Comparison of ENCODE assay signal across 16 mouse cellular contexts in genomic region chr17:70932565-70932964, GRCm38 (mm10).
"Had no signal": no experiment of that assay in that cellular context is flagged by ENCODE, and none has a peak within 500 bp of the region (broad histone marks: within the 10 kb centered on the region; RNA-seq: fewer than 3 reads in every experiment).

No protein-coding gene starts in this region.

- H3K4me3 ChIP-seq: layer of hippocampus, adult 2 months; limb, embryonic 10.5 days; limb, embryonic 13.5 days; liver, embryonic 12.5 days; liver, embryonic 15.5 days; lung, embryonic 15.5 days; midbrain, embryonic 13.5 days had no signal

- H3K9ac ChIP-seq: limb, embryonic 13.5 days; liver, embryonic 12.5 days; liver, embryonic 15.5 days; lung, embryonic 15.5 days; midbrain, embryonic 13.5 days had no signal

- H3K27me3 ChIP-seq: limb, embryonic 13.5 days; liver, embryonic 12.5 days; liver, embryonic 15.5 days; lung, embryonic 15.5 days; midbrain, embryonic 13.5 days had no signal

- DNase-seq: kidney, postnatal 25 days; layer of hippocampus, adult 9-11 months; liver; lung, adult 18-20 months; lung, postnatal 10 days; lung, postnatal 36 days; thymus, adult 18-20 months; thymus, postnatal 36 days had no signal

- H3K36me3 ChIP-seq: limb, embryonic 10.5 days; limb, embryonic 13.5 days; liver, embryonic 12.5 days; liver, embryonic 15.5 days; lung, embryonic 15.5 days; midbrain, embryonic 13.5 days had no signal

- H3K9me3 ChIP-seq: limb, embryonic 10.5 days; limb, embryonic 13.5 days; liver, embryonic 12.5 days; liver, embryonic 15.5 days; lung, embryonic 15.5 days; midbrain, embryonic 13.5 days had no signal

- H3K4me1 ChIP-seq: limb, embryonic 10.5 days; limb, embryonic 13.5 days; liver, embryonic 12.5 days; liver, embryonic 15.5 days; lung, embryonic 15.5 days; midbrain, embryonic 13.5 days had no signal

- H3K4me2 ChIP-seq: limb, embryonic 13.5 days; liver, embryonic 12.5 days; liver, embryonic 15.5 days; lung, embryonic 15.5 days; midbrain, embryonic 13.5 days had no signal

- ATAC-seq: liver, embryonic 12.5 days; midbrain, embryonic 13.5 days had no signal

- H3K27ac ChIP-seq: kidney, postnatal 0 days; layer of hippocampus, adult 2 months; limb, embryonic 10.5 days; limb, embryonic 13.5 days; liver, embryonic 12.5 days; liver, embryonic 15.5 days; lung, embryonic 15.5 days; midbrain, embryonic 13.5 days had no signal
